Mouse (Mus musculus) gastrocnemius, adult 2 months (tissue): ENCODE measurements around the gene Nfu1. TPM values are rescaled to one million over a fixed set of nuclear protein-coding genes. Genes with fewer than 3 reads are reported as not detected.
"Not testable (repeated sequence)": the region's sequence is repeated elsewhere in the genome, so short reads cannot be mapped to it uniquely, and the experiment has no call there.

Experiments
- DNase-seq: peaks from one replicate; pipeline ENCODE4 v3.0.0; 2022
- H3K27ac ChIP-seq: fragments of 200-600 bp; 2 replicates; pipeline ENCODE4 v1.8.1; 2022; ENCODE audit warnings: mild to moderate bottlenecking
- H3K4me3 ChIP-seq: fragments of 200-600 bp; 2 replicates; pipeline ENCODE4 v1.8.1; 2022; ENCODE audit warnings: mild to moderate bottlenecking, moderate library complexity
- CTCF ChIP-seq: fragments of 200-600 bp; IDR thresholded peaks from 2 replicates; pipeline ENCODE4 v1.8.1; 2022; ENCODE audit warnings: antibody characterized with exemption, mild to moderate bottlenecking, moderate library complexity
- intact Hi-C: fragments of 180-260 bp; cut with DNase I; formaldehyde crosslinking; loops from one replicate; pipeline ENCODE4 v1.15.1; 2025
- total RNA-seq, 2 experiments: library from RNA; stranded (reverse); gene quantifications; 2 replicates each; pipeline ENCODE4 v1.2.3; 2021

Nfu1 gene
- total RNA-seq, 2 experiments from 2014 or later, result 55.1 to 66.5 TPM

DNA sequence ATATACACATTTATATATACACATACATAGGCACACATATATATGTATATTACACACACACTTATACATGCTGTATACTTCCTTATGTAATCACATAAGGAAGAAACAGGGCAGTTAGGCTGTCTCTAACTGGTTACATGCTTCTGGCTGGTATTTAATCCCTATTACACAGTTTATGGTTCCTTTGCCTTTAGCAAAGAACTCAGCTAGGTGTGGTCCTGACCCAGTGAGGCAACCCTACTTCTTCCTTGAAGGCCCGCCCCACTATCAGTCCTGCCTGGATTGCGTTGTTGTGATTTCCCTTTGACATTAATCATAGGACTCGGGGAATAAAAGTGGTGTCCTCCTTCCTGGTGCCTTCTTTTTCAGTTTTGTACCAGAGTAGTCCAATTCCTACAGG is 25.4 kb downstream of the Nfu1 start:
- DNase-seq, result no peak
- intact Hi-C loops, result no loop called here
- Histone ChIP-seq H3K27ac (no peak overlapping the region), H3K4me3 (no peak overlapping the region)
- no peak for TF ChIP-seq CTCF

DNA sequence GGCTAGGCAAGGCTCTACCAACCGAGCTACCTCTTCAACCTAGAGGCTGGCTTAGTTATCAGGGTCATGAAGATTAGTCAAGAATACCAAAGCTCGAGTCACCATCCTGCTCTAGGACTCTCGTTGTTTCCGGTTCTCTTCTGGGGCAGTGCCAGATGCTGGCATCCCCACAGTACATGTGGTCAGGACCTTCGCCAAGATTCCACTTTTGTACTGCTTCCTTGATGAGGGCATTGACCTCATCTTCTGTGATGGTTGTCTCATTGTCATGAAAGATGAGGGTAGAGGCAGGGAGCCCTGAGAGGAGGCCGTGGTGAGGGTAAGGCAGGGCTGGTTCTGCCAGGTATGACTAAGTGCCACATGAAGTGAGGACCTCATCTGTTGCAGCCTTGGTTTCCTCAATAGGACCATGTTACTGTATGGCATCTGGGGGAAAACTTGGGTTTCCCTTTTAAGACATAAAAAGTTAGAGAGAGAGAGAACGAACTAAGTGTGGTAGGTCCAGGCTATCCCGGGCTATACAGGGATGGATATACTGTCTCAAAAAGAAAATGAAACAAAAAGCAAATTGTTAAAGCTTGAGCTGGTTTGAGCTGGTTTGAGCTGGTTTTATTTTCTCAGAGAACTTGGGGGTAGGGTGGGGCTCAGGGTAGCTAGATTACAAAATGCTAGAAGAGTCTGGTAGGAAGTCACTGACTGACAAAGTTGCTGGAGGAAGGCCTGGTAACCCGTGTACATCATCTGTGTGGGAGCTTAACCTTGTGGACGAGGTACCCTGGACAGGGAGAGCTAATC is 29.0 kb downstream of the Nfu1 start:
- no peak overlapping the region for H3K27ac ChIP-seq
- H3K4me3 ChIP-seq, result no peak overlapping the region
- no peak for TF ChIP-seq CTCF
- no peak for DNase-seq
- intact Hi-C loops, result no loop called here

GRCm38 (mm10) chr6:87039161-87039560 is 30.1 kb downstream of the Nfu1 start:
- H3K27ac ChIP-seq, result no peak overlapping the region
- intact Hi-C loops, result no loop called here
- TF ChIP-seq CTCF, result no peak
- DNase-seq, result no peak
- no peak overlapping the region for H3K4me3 ChIP-seq

GRCm38 (mm10) chr6:87040971-87041370 is 31.9 kb downstream of the Nfu1 start:
- no peak for DNase-seq
- Histone ChIP-seq H3K4me3 (no peak overlapping the region), H3K27ac (peak overlapping the region; percentile 93; the same call in 1 of the 2 replicates)
- TF ChIP-seq CTCF, result no peak
- intact Hi-C loops, result no loop called here

DNA sequence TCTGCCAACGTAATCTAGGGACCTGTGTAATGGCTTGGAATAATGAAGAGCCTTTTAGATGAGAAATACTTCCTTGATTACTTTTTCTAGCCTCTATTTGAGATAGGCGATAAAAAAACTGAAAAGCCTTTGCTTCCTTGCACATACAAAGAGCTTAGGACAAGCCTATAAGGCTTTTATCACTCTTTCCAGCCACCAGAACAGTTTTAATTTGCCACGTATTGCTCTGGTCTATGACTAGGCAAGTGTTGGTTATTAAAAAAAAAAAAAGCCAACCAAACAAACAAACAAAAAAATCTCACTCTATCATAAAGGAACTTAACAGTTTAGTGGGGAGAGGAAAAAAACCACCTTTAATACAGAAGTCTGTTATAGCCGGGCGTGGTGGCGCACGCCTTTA is 32.4 kb downstream of the Nfu1 start:
- DNase-seq, result no peak
- peak overlapping the region; percentile 93 for H3K27ac ChIP-seq
- intact Hi-C loops, result no loop called here
- peak overlapping the region; percentile 99 for H3K4me3 ChIP-seq
- no peak for TF ChIP-seq CTCF

DNA sequence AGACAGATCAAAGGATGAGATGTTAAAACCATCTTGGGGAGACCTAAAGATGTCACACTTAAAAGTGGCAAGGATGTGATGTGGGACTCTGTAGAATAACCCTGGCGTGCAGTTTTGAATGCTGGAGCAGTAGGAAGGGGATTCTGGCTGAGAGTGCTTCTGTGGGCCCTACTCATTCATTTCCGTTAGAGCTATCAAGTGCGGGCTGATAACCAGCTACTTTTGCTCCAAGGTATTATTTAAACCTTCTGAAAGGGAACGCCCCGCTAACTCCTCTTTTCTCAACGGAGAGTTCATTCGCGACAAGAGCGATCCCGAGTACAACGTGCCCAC is 32.9 kb downstream of the Nfu1 start:
- TF ChIP-seq CTCF, result no peak
- peak overlapping the region; percentile 99 for H3K4me3 ChIP-seq
- no peak for DNase-seq
- H3K27ac ChIP-seq, result peak overlapping the region; percentile 93
- intact Hi-C loops, result no loop called here

DNA sequence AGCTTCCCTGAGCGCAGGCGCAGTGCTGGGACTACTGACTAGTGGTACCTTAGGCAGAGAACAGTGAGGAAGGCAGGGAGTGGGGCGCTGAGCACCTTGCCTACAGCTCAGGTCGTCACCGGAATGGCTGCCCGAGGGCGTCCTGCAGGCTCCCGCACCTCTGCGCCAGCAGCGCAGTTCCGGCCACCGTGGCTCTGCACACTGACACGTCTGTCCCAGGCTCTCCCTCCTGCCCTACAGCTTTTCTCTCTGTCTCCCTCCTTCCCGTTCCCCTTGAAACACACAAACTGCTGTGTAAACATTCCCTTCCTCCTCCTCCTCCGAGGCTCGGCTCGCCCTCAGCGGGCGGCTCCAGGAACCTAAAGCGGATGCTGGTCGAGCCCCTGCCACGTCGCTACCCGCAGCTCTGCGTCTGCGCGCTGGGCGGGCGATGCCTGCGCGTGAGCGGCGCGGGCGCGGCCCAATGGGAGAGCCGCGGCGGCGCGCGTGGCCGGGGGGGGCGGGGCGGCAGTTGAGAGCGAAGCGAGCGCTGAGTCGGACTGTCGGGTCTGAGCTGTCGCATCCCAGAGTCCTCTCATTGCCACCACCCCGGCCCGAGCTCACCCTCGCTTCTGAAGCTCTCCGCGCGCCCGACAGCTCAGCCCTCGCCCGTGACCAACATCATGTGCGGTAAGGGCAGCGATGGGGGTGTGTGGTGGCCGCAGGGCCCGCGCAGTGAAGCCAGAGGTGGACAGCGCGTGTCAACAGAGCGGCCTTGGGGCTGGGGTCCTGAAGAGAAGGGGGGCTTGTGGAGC is 33.5 kb downstream of the Nfu1 start, which contains the start of gene Gfpt1:
TSS of gene Gfpt1 (plus strand) at position 510 of the 794 bp plus-strand sequence.
- intact Hi-C loops, result no loop called here

DNA sequence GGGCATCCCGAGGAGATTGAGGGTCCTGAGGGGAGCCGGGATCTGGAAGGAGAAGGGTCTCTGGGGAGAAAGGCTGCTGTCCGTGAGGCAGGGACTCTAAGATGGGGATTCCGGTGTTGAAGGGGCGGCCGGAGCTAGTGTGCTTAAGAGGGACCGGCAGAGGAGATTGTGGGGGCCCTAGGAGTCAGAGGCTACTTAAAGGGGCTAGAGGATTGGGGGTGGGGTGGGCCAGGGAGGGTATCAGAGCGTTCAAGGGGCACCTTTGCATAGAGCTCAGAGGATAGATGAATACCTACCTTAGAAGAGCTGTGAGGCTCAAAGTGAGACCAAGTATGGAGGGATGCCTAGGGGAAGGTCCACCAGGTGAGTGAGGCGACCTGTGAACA is 34.1 kb downstream of the Nfu1 start:
- intact Hi-C loops, result no loop called here
- no peak for DNase-seq
- Histone ChIP-seq H3K4me3 (peak overlapping the region; percentile 99), H3K27ac (peak overlapping the region; percentile 93)
- no peak for TF ChIP-seq CTCF

More for the DNA sequence above, 33.5 kb downstream of the Nfu1 start, which contains the start of gene Gfpt1:
- DNase-seq, result peak; percentile 98
- peak within 1 kb of the TSS; percentile 93 for H3K27ac ChIP-seq
- H3K4me3 ChIP-seq, result peak within 1 kb of the TSS; percentile 99
- TF ChIP-seq CTCF, result no peak

DNA sequence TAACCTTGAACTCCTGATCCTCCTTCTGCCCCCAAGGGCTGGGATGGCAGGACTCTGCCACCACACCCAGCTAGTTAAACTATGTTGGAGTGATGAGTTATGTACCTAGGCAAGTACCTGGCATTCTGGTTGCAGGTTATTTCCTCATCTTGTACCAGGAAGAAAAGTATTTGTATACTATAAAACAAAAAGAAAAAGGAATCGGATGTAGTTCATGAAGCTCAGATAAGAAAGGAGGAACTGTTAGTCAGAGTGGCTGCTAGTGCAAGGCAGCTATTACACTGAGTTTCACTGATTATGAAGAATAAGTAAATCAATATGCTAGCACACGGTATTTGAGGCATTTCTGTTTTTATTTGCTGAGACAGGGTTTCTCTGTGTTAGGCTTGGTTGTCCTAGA is 35.9 kb downstream of the Nfu1 start:
- TF ChIP-seq CTCF, result no peak
- no peak for DNase-seq
- intact Hi-C loops, result no loop called here
- Histone ChIP-seq H3K4me3 (no peak overlapping the region), H3K27ac (no peak overlapping the region)

DNA sequence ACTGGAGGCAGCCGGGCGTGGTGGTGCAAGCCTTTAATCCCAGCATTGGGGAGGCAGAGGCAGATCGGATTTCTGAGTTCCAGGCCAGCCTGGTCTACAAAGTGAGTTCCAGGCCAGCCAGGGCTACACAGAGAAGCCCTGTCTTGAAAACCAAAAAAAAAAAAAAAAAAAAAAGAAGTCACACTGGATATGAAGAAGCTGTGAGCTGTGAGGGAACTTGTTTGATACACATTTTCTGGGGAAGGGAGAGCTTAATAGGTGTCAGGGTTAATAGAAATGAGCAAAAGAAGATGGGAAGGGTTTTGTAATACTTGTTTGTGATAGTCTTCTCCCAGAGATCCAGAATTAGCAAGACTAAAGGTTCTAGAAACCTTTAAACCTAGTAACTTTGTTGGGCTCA is 36.5 kb downstream of the Nfu1 start:
- no peak overlapping the region for H3K4me3 ChIP-seq
- no peak for TF ChIP-seq CTCF
- no peak for DNase-seq
- no peak overlapping the region for H3K27ac ChIP-seq
- intact Hi-C loops, result no loop called here

- H3K27ac ChIP-seq, DNase-seq, intact Hi-C loops, H3K4me3 ChIP-seq: not testable (repeated sequence)
These were observed 39.7 kb downstream of the Nfu1 start for GRCm38 (mm10) chr6:87048712-87049111.

DNA sequence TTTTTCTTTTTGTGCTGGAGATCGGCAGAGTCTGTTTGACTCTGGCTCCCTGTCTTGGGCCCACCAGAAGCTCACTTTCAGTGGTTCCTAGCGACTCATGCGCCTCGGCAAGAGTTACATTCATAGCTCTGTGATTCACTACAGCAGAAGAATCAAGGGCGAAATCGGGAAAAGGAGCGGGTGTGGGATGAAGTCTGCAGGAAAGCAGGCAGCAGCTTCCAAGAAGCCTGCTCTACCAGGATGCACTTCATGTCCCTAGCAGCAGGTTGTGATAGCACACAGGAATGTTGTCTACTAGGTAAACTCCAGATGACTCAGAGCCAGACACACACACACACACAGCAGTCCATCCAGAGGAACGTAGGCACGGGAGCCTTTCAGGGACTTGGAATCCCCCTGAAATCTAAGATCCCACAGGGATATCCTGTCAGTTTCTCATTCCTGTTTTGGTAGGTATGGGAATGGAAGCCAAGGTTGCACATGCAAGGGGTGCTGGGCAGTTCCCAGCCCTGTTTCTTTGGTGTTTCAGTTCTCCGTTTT is 42.9 kb downstream of the Nfu1 start:
- intact Hi-C loops, result no loop called here
- DNase-seq, result no peak
- TF ChIP-seq CTCF, result no peak

GRCm38 (mm10) chr6:87054193-87054592 is 45.2 kb downstream of the Nfu1 start:
- intact Hi-C loops, result no loop called here
- Histone ChIP-seq H3K27ac (no peak overlapping the region), H3K4me3 (no peak overlapping the region)
- no peak for DNase-seq
- no peak for TF ChIP-seq CTCF

More for the DNA sequence above, 42.9 kb downstream of the Nfu1 start:
- Histone ChIP-seq H3K27ac (no peak overlapping the region), H3K4me3 (no peak overlapping the region)
